20 mouse cellular contexts compared by ENCODE assay signal in genomic region chr1:164452580-164452979, GRCm38 (mm10). TPM values are rescaled to one million over a fixed set of nuclear protein-coding genes. Genes with fewer than 3 reads are reported as not detected.
DNase-seq lines count a peak whose midpoint lies in the region; ATAC-seq and TF ChIP-seq lines count a peak whose summit lies in the region.
"Had no signal": no experiment of that assay in that cellular context is flagged by ENCODE, and none has a peak within 500 bp of the region (broad histone marks: within the 10 kb centered on the region; RNA-seq: fewer than 3 reads in every experiment).

No protein-coding gene starts in this region.

- H3K9me3 ChIP-seq in heart, embryonic 14.5 days (ENCODE audit: control insufficient read depth, low read length) = no peaks in the 10 kb centered on the region
- no peaks in the 10 kb centered on the region for H3K9me3 ChIP-seq in liver, embryonic 11.5 days (ENCODE audit: control insufficient read depth, low read length)
- H3K9me3 ChIP-seq: forebrain, embryonic 12.5 days; hindbrain, embryonic 15.5 days; midbrain, embryonic 12.5 days; neural tube, embryonic 13.5 days had no signal

- H3K9ac ChIP-seq in heart, embryonic 14.5 days (ENCODE audit: low read length) = peak overlapping the region; percentile 99; the same call in 1 of the 2 replicates
- no peak overlapping the region for H3K9ac ChIP-seq in liver, embryonic 11.5 days (ENCODE audit: low read depth, low read length)
- H3K9ac ChIP-seq: forebrain, embryonic 12.5 days; hindbrain, embryonic 15.5 days; midbrain, embryonic 12.5 days; neural tube, embryonic 13.5 days had no signal

- 0 out of 2 replicates have a peak, but pooled peaks have one; percentile 7 for TF ChIP-seq POLR2A in cortical plate, adult 2 months (IDR thresholded peaks at IDR 0.05; ENCODE audit: extremely low read depth, insufficient read depth, low read length)

- intact Hi-C loops in left cerebral cortex, adult 2 months (cut with DNase I) = no loop called here
- intact Hi-C loops in left cerebral cortex, postnatal 10 days (cut with DNase I) = loop anchor here (10.0 kb wide), 1 partner anchor 312 kb away; no protein-coding TSS in a partner anchor

- no peaks in the 10 kb centered on the region; the same call in 1 of the 2 replicates for H3K27me3 ChIP-seq in heart, embryonic 14.5 days (ENCODE audit: control insufficient read depth, insufficient read depth, low read length)
- peaks cover 26% of the 10 kb centered on the region for H3K27me3 ChIP-seq in liver, embryonic 11.5 days (replicated peaks; ENCODE audit: control insufficient read depth, insufficient read depth, low read length)
- H3K27me3 ChIP-seq: hindbrain, embryonic 15.5 days; neural tube, embryonic 13.5 days had no signal

- peaks cover 67% of the 10 kb centered on the region for H3K36me3 ChIP-seq in heart, embryonic 14.5 days (ENCODE audit: control insufficient read depth, insufficient read depth, low read length)
- 0 out of 2 replicates have a peak, but pooled peaks cover 4% of the 10 kb centered on the region for H3K36me3 ChIP-seq in liver, embryonic 11.5 days (ENCODE audit: control insufficient read depth, insufficient read depth, low read length)
- H3K36me3 ChIP-seq: G1E had no signal

- H3K4me2 ChIP-seq in heart, embryonic 14.5 days (ENCODE audit: low read length) = no peak overlapping the region
- no peak overlapping the region for H3K4me2 ChIP-seq in liver, embryonic 11.5 days
- H3K4me2 ChIP-seq: forebrain, embryonic 12.5 days; midbrain, embryonic 12.5 days; neural tube, embryonic 13.5 days had no signal

- DNase-seq in heart, adult 8-10 months (ENCODE audit: low spot score) = no peak
- no peak for DNase-seq in left cerebral cortex, adult 2 months (ENCODE audit: extremely low spot score in 1 of 2, low spot score in 2 of 2)
- no peak for DNase-seq in left cerebral cortex, postnatal 10 days (ENCODE audit: extremely low spot score in 1 of 2, low spot score in 2 of 2)
- peak; percentile 33 for DNase-seq in thymus, postnatal 4 days
- DNase-seq in liver, embryonic 11.5 days (ENCODE audit: low spot score) = no peak
- DNase-seq: adrenal gland, postnatal 36 days; cerebellum, adult 9-11 months; liver; lung, adult 18-20 months; lung, postnatal 4 days; right cerebral cortex, postnatal 14 days had no signal

- H3K27ac ChIP-seq in heart, embryonic 14.5 days (replicated peaks in 1 of 2; ENCODE audit: control insufficient read depth in 1 of 2, insufficient read depth in 1 of 2, low read depth in 2 of 2, low read length in 2 of 2) = peak overlapping the region; percentile 21 to 56
- peak overlapping the region; percentile 99 for H3K27ac ChIP-seq in left cerebral cortex, adult 2 months
- H3K27ac ChIP-seq in cortical plate, adult 2 months (ENCODE audit: insufficient read depth, low read length) = no peak overlapping the region
- no peak overlapping the region for H3K27ac ChIP-seq in liver, embryonic 11.5 days (ENCODE audit: low read depth, low read length)
- H3K27ac ChIP-seq: forebrain, embryonic 12.5 days; hindbrain, embryonic 15.5 days; midbrain, embryonic 12.5 days; neural tube, embryonic 13.5 days; stomach, postnatal 0 days had no signal

- no peak for ATAC-seq in heart, embryonic 14.5 days (ENCODE audit: insufficient number of reproducible peaks, insufficient read depth, low FRiP score, low read depth)
- no peak for ATAC-seq in liver, embryonic 11.5 days (replicated peaks; ENCODE audit: low FRiP score)
- ATAC-seq: intestine, embryonic 16.5 days had no signal

- H3K4me1 ChIP-seq in heart, embryonic 14.5 days (ENCODE audit: control insufficient read depth in 2 of 2, insufficient read depth in 2 of 2, low read length in 2 of 2) = peaks cover 22 to 60% of the 10 kb centered on the region in 2 experiments
- peaks cover 14% of the 10 kb centered on the region for H3K4me1 ChIP-seq in cortical plate, adult 2 months (ENCODE audit: control insufficient read depth, insufficient read depth, low read length)
- H3K4me1 ChIP-seq in liver, embryonic 11.5 days (replicated peaks; ENCODE audit: control insufficient read depth, insufficient read depth, low read length) = peaks cover 7% of the 10 kb centered on the region

- 67% methylated on average over 6 of the region's 6 CpGs for WGBS in heart, embryonic 14.5 days
- 74% methylated on average over 6 of the region's 6 CpGs for WGBS in liver, embryonic 11.5 days

- no peak for TF ChIP-seq CTCF in left cerebral cortex, adult 2 months (IDR thresholded peaks at IDR 0.05)
- TF ChIP-seq CTCF in cortical plate, adult 2 months (IDR thresholded peaks at IDR 0.05; ENCODE audit: extremely low read depth, insufficient read depth, low read length) = no peak

- no peak overlapping the region for H3K4me3 ChIP-seq in heart, embryonic 14.5 days (ENCODE audit: control insufficient read depth in 1 of 2, insufficient read depth in 1 of 2, low read depth in 1 of 2, low read length in 2 of 2)
- peak overlapping the region; percentile 7; the same call in 1 of the 2 replicates for H3K4me3 ChIP-seq in left cerebral cortex, adult 2 months
- H3K4me3 ChIP-seq in cortical plate, adult 2 months (ENCODE audit: insufficient read depth, low read length) = no peak overlapping the region; the same call in 1 of the 2 replicates
- H3K4me3 ChIP-seq in liver, embryonic 11.5 days (ENCODE audit: low read depth, low read length) = no peak overlapping the region
- H3K4me3 ChIP-seq: forebrain, embryonic 12.5 days; hindbrain, embryonic 15.5 days; midbrain, embryonic 12.5 days; neural tube, embryonic 13.5 days had no signal

RNA-seq across cellular contexts. Expression of gene Atp1b1, which starts 5.6 kb away (rescaled TPM):
- polyA plus RNA-seq in heart, embryonic 14.5 days (2014; fragmentation: Nextera tagmentation; extraction: Ambion mirVana) = 303 and 312 TPM in 2 replicates
- 100 to 1,000 TPM; 315 to 378 (median 343) TPM for total RNA-seq in heart, adult 8-10 months (2022)
- 1,000 to 10,000 TPM; 1,624 to 1,674 TPM for total RNA-seq in left cerebral cortex, adult 2 months (2021)
- 1,000 to 10,000 TPM; 1,479 to 1,505 TPM for total RNA-seq in left cerebral cortex, postnatal 10 days (2021)
- polyA plus RNA-seq in cortical plate, adult 2 months (2012; rRNA removed) = 1,191 and 1,273 TPM in 2 replicates
- polyA plus RNA-seq in liver, embryonic 11.5 days (2014; fragmentation: Nextera tagmentation; extraction: Ambion mirVana) = 18.2 and 18.6 TPM in 2 replicates
- polyA plus RNA-seq: G1E had no signal

Comparison
In these comparisons a context has a peak if more than half of its experiments do, and no peak if none do; other contexts are left out.
1. H3K27ac ChIP-seq: peak in heart, embryonic 14.5 days (2 of 2) and left cerebral cortex, adult 2 months (single experiment); none in cortical plate, adult 2 months (single experiment) and liver, embryonic 11.5 days (single experiment).